Mouse (Mus musculus) midbrain, embryonic 10.5 days (tissue): Measurements from ENCODE around the gene Ftsj1. TPM values are rescaled to one million over a fixed set of nuclear protein-coding genes. Genes with fewer than 3 reads are reported as not detected.

ENCODE experiments used
- DNase-seq: peaks from one replicate; pipeline ENCODE4 v3.0.0-alpha.2; 2017; ENCODE audit warnings: low spot score
- H3K27ac ChIP-seq: fragments of 300-500 bp; sonication (generic); replicated peaks from 2 replicates; pipeline ENCODE4 v1.5.1; 2016; ENCODE audit warnings: mild to moderate bottlenecking
- H3K27me3 ChIP-seq: fragments of 300-500 bp; sonication (generic); 2 replicates; pipeline ENCODE4 v1.6.1; 2016; ENCODE audit warnings: low read depth, mild to moderate bottlenecking; ENCODE audit not compliant: poor library complexity, severe bottlenecking
- H3K36me3 ChIP-seq: fragments of 300-500 bp; sonication (generic); 2 replicates; pipeline ENCODE4 v1.6.1; 2016; ENCODE audit warnings: mild to moderate bottlenecking, moderate library complexity
- H3K4me1 ChIP-seq: fragments of 300-500 bp; sonication (generic); 2 replicates; pipeline ENCODE4 v1.6.1; 2016
- H3K4me3 ChIP-seq: fragments of 300-500 bp; sonication (generic); 2 replicates; pipeline ENCODE4 v1.5.1; 2016; ENCODE audit warnings: mild to moderate bottlenecking, moderate library complexity
- H3K9me3 ChIP-seq: fragments of 300-500 bp; sonication (generic); replicated peaks from 2 replicates; pipeline ENCODE4 v1.6.1; 2016; ENCODE audit warnings: mild to moderate bottlenecking
- WGBS: fragments of 180-500 bp; shearing (Covaris S2); methylation state at CpG from one replicate; pipeline ENCODE4 v1.1.7; 2016; 5-methylcytosine and 5-hydroxymethylcytosine counted together
- polyA plus RNA-seq: library from polyadenylated mRNA; unstranded; fragments of >200 nt; fragmentation: Nextera tagmentation; extraction: Ambion mirVana; gene quantifications from 2 replicates; pipeline ENCODE4 v1.2.1, GENCODE M21; 2016

Ftsj1 gene
- polyA plus RNA-seq, 1 experiment from 2014 or later, result 44.2 TPM

DNA sequence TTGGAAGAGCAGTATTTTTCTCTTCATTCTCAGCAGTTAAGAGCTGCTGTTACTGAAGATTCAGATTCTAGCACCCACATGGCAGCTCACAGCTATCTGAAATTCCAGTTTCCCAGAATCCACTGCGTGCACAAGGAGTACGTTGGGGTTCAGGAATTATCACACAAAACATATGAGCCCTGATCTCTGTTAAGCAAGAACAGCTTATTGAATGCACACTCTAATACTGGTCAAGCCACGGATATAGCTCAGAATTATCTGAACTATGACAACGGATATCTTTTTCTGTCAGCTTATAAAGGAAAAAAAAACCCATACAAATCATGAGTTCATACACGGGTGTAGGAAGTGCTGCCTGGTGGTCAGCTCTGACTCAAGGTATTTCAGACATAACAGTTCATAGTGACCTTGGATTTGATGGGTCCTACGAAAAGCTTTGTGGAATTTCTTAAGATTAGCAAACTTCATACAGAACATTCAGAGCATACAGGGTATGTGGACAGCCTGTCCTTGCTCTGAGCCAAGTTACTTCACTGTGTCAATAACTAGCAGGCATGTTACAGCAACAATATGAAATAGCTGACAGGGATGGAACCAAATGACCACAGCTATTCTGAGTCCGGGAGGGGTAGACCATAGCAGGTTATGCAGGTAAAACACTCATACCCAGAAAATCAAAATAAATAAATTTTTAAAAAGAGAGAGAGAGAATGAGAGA is 40.6 kb downstream of the Ftsj1 start:
- WGBS, result 77% methylated on average over 7 of the region's 7 CpGs
- Histone ChIP-seq H3K27me3 (no peaks in the 10 kb centered on the region), H3K27ac (no peak overlapping the region), H3K36me3 (no peaks in the 10 kb centered on the region), H3K4me3 (no peak overlapping the region), H3K9me3 (no peaks in the 10 kb centered on the region; the same call in 1 of the 2 replicates), H3K4me1 (no peaks in the 10 kb centered on the region)
- no peak for DNase-seq

DNA sequence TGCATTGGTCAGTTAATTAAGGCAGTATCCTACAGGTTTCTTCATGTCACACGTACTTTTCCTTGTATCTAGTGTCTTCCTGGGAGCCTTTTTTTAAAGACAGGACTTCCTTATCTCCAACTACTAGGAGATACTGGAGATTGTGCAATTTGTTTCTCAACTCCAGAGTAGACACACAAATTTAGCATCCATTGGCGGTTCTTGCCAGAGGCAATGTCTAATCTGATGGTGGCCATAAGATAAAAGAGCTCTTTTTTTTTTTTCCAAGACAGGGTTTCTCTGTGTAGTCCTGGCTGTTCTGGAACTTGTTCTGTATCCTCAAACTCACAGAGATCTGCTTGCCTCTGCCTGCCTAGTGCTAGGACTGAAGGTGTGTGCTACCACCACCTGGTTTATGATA is 42.5 kb downstream of the Ftsj1 start:
- no peak overlapping the region for H3K4me3 ChIP-seq
- no peak overlapping the region for H3K27ac ChIP-seq
- peaks cover 5% of the 10 kb centered on the region for H3K9me3 ChIP-seq
- no peaks in the 10 kb centered on the region for H3K27me3 ChIP-seq
- no peak for DNase-seq
- WGBS, result 71% methylated on average over 2 of the region's 2 CpGs
- peaks cover 5% of the 10 kb centered on the region for H3K4me1 ChIP-seq
- H3K36me3 ChIP-seq, result no peaks in the 10 kb centered on the region

GRCm38 (mm10) chrX:8207224-8207623 is 45.0 kb downstream of the Ftsj1 start:
- Histone ChIP-seq H3K9me3 (peaks cover 12% of the 10 kb centered on the region), H3K36me3 (no peaks in the 10 kb centered on the region), H3K27me3 (peaks cover 5% of the 10 kb centered on the region; the same call in 1 of the 2 replicates), H3K4me3 (no peak overlapping the region), H3K27ac (no peak overlapping the region), H3K4me1 (peaks cover 5% of the 10 kb centered on the region)
- 26% methylated on average over 4 of the region's 4 CpGs for WGBS
- DNase-seq, result no peak

GRCm38 (mm10) chrX:8206694-8207197 is 45.5 kb downstream of the Ftsj1 start:
- Histone ChIP-seq H3K4me3 (peak overlapping the region; percentile 61), H3K9me3 (peaks cover 12% of the 10 kb centered on the region), H3K27ac (peak overlapping the region; percentile 75; the same call in 1 of the 2 replicates), H3K27me3 (peaks cover 5% of the 10 kb centered on the region; the same call in 1 of the 2 replicates), H3K4me1 (peaks cover 5% of the 10 kb centered on the region), H3K36me3 (no peaks in the 10 kb centered on the region)
- no peak for DNase-seq
- WGBS, result 15% methylated on average over 11 of the region's 11 CpGs

- no peaks in the 10 kb centered on the region for H3K36me3 ChIP-seq
- WGBS, result 16% methylated on average over 43 of the region's 46 CpGs
- peaks cover 17% of the 10 kb centered on the region for H3K9me3 ChIP-seq
- peak; percentile 83 for DNase-seq
- peak within 1 kb of the TSS; percentile 61 for H3K4me3 ChIP-seq
- H3K4me1 ChIP-seq, result peaks cover 5% of the 10 kb centered on the region
- H3K27ac ChIP-seq, result peak within 1 kb of the TSS; percentile 75
- peaks cover 5% of the 10 kb centered on the region; the same call in 1 of the 2 replicates for H3K27me3 ChIP-seq
Measured at GRCm38 (mm10) chrX:8206015-8206693, 46.1 kb downstream of the Ftsj1 start, which contains the start of gene Porcn. TSS of gene Porcn (minus strand) at chrX:8206525.

DNA sequence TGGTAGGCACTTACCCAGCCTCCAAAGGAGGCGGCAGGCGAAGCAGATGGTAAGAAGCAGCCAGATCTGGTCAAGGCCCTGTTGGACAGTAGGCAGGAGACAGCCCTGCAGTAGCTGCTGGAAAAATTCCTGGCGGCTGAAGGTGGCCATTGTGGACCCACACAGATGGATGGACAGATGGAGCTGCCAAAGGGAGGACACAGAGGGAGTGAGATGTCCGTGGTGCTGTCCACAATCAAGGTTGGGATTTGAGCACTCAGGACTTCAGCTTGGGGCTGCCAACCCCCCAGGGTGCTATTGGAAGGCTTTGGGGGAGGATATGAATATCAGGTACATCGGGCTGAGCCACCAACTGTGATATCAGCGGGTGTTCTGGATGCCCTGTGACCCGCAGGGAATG is 46.7 kb downstream of the Ftsj1 start:
- WGBS, result 34% methylated on average over 7 of the region's 7 CpGs
- no peaks in the 10 kb centered on the region for H3K36me3 ChIP-seq
- peaks cover 5% of the 10 kb centered on the region; the same call in 1 of the 2 replicates for H3K27me3 ChIP-seq
- H3K27ac ChIP-seq, result no peak overlapping the region
- peak overlapping the region; percentile 61 for H3K4me3 ChIP-seq
- H3K9me3 ChIP-seq, result peaks cover 18% of the 10 kb centered on the region
- peaks cover 5% of the 10 kb centered on the region for H3K4me1 ChIP-seq
- DNase-seq, result no peak

DNA sequence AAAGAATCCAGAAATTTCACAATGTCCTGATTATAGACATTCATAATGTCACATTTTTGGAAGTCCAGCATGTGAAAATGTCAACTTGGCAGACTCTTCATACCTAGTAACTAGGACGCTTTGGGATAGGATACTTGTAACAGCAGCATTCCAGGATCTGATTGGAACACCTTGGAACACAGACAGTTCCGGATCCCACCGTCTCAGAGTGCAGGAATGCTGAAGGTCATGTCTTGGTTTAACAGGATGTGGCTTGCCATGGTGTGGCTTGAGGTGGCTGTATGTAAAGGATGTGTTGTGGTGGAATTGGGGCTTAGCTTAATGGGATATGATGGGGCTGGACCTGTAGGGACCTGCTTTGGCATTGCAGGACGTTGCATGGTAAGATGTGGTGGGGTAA is 47.1 kb downstream of the Ftsj1 start:
- Histone ChIP-seq H3K4me1 (peaks cover 5% of the 10 kb centered on the region), H3K27ac (no peak overlapping the region), H3K9me3 (peaks cover 18% of the 10 kb centered on the region), H3K27me3 (peaks cover 5% of the 10 kb centered on the region; the same call in 1 of the 2 replicates), H3K4me3 (no peak overlapping the region), H3K36me3 (no peaks in the 10 kb centered on the region)
- WGBS, result 69% methylated on average over 4 of the region's 4 CpGs
- no peak for DNase-seq

- H3K4me1 ChIP-seq, result peaks cover 5% of the 10 kb centered on the region
- H3K4me3 ChIP-seq, result no peak overlapping the region
- 89% methylated on average over 10 of the region's 10 CpGs for WGBS
- DNase-seq, result no peak
- peaks cover 2% of the 10 kb centered on the region; the same call in 1 of the 2 replicates for H3K36me3 ChIP-seq
- H3K27ac ChIP-seq, result no peak overlapping the region
- peaks cover 5% of the 10 kb centered on the region; the same call in 1 of the 2 replicates for H3K27me3 ChIP-seq
- peaks cover 21% of the 10 kb centered on the region for H3K9me3 ChIP-seq
Measured at GRCm38 (mm10) chrX:8204076-8204475, 48.1 kb downstream of the Ftsj1 start.

GRCm38 (mm10) chrX:8203105-8203504 is 49.1 kb downstream of the Ftsj1 start:
- Histone ChIP-seq H3K4me3 (no peak overlapping the region), H3K27me3 (peaks cover 5% of the 10 kb centered on the region; the same call in 1 of the 2 replicates), H3K36me3 (peaks cover 4% of the 10 kb centered on the region; the same call in 1 of the 2 replicates), H3K9me3 (peaks cover 26% of the 10 kb centered on the region), H3K4me1 (peaks cover 5% of the 10 kb centered on the region), H3K27ac (no peak overlapping the region)
- WGBS, result 86% methylated on average over 14 of the region's 14 CpGs
- DNase-seq, result no peak

DNA sequence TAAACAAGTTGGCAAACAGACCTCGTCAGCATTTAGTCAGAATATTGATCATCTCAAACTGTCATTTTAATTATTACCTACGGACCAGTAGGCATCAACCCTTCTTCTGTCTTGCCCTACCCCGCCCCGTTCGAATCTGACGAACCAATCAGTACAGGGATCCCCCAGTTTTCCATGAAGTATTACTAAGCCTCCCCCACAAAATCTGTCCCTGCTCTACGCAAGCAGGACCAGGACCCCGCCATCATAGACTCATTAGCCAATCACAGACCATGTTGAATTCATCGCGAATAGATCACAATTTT is 58.8 kb downstream of the Ftsj1 start, which contains the start of gene Ebp:
Gene Ebp (minus strand): TSS at position 94 of the 305 bp plus-strand sequence.
- H3K4me1 ChIP-seq, result peaks cover 6% of the 10 kb centered on the region; the same call in 1 of the 2 replicates
- H3K27ac ChIP-seq, result peak within 1 kb of the TSS; percentile 88
- no peak for DNase-seq
- 18% methylated on average over 10 of the region's 10 CpGs for WGBS
- H3K27me3 ChIP-seq, result no peaks in the 10 kb centered on the region
- no peaks in the 10 kb centered on the region for H3K36me3 ChIP-seq
- peak within 1 kb of the TSS; percentile 62 for H3K4me3 ChIP-seq
- 0 out of 2 replicates have a peak, but pooled peaks cover 8% of the 10 kb centered on the region for H3K9me3 ChIP-seq

DNA sequence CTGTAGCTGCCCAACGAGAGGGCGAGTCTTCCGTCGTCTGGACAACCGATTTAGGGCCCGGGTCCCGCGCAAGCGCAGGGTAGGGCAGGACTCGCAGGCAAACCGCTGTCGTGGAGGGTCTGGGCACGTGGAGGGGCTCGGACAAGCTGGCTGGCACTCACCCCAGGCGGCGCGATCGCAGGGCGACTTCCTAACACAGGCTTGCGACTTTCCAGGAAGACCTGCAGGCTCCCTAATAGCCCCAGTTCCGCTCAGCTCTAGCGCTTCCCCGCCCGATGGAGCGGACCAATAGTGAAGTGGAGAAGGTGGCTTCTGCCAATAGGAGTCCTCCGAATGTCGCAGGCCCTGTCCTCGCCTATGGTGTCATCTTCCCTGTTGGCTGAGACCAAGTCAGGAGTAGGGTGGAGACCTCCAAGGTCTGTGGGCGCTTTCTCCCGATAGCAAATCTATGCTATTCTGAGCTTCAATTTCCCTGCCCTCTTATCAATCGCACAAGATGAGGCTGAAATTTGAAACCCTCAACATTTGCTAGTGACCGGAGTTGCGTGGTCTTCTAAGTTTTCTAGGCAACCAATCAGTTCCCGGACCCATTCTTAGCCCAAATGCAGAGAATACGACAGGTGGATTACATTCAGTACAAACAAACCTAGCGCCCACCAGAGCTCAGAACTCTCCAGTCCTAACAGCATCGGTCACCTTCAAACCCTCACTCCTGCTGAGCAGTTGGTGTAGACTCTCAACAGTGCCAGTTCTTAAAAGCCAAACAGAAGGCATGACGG is 59.4 kb downstream of the Ftsj1 start:
- peaks cover 6% of the 10 kb centered on the region; the same call in 1 of the 2 replicates for H3K4me1 ChIP-seq
- H3K9me3 ChIP-seq, result 0 out of 2 replicates have a peak, but pooled peaks cover 8% of the 10 kb centered on the region
- H3K36me3 ChIP-seq, result no peaks in the 10 kb centered on the region
- peak; percentile 82 for DNase-seq
- peak overlapping the region; percentile 62 for H3K4me3 ChIP-seq
- 16% methylated on average over 38 of the region's 38 CpGs for WGBS
- no peaks in the 10 kb centered on the region for H3K27me3 ChIP-seq
- peak overlapping the region; percentile 88 for H3K27ac ChIP-seq

GRCm38 (mm10) chrX:8192126-8192639 is 60.0 kb downstream of the Ftsj1 start:
- Histone ChIP-seq H3K9me3 (0 out of 2 replicates have a peak, but pooled peaks cover 8% of the 10 kb centered on the region), H3K36me3 (no peaks in the 10 kb centered on the region), H3K27me3 (no peaks in the 10 kb centered on the region), H3K4me3 (peak overlapping the region; percentile 62), H3K4me1 (peaks cover 6% of the 10 kb centered on the region; the same call in 1 of the 2 replicates), H3K27ac (peak overlapping the region; percentile 88)
- WGBS, result 17% methylated on average over 13 of the region's 13 CpGs
- no peak for DNase-seq
